Mouse (Mus musculus) midbrain, embryonic 16.5 days (tissue): ENCODE results near the gene Ufc1. TPM values are rescaled to one million over a fixed set of nuclear protein-coding genes. Genes with fewer than 3 reads are reported as not detected.

Experiments
- ATAC-seq: fragments of 200-750 bp; cut with Nextera tagmentation; 2 replicates; pipeline ENCODE4 v1.8.0; 2017; ENCODE audit warnings: moderate TSS enrichment
- H3K27ac ChIP-seq: fragments of 300-500 bp; sonication (generic); 2 replicates; pipeline ENCODE4 v1.5.1; 2014; ENCODE audit warnings: mild to moderate bottlenecking, low read length, mixed read lengths
- H3K27me3 ChIP-seq: fragments of 300-500 bp; sonication (generic); 2 replicates; pipeline ENCODE4 v1.6.1; 2014; ENCODE audit warnings: low read depth, low read length, mixed read lengths; ENCODE audit not compliant: control insufficient read depth, insufficient read depth
- H3K36me3 ChIP-seq: fragments of 300-500 bp; sonication (generic); 2 replicates; pipeline ENCODE4 v1.6.1; 2014; ENCODE audit warnings: mild to moderate bottlenecking, low read length, moderate library complexity, mixed read lengths; ENCODE audit not compliant: control insufficient read depth, insufficient read depth
- H3K4me1 ChIP-seq: fragments of 300-500 bp; sonication (generic); 2 replicates; pipeline ENCODE4 v1.6.1; 2014; ENCODE audit warnings: mild to moderate bottlenecking, low read length, mixed read lengths; ENCODE audit not compliant: control insufficient read depth, insufficient read depth
- H3K4me2 ChIP-seq: fragments of 300-500 bp; sonication (generic); 2 replicates; pipeline ENCODE4 v1.6.1; 2014; ENCODE audit warnings: mild to moderate bottlenecking, low read length, mixed read lengths
- H3K4me3 ChIP-seq: fragments of 300-500 bp; sonication (generic); 2 replicates; pipeline ENCODE4 v1.5.1; 2014; ENCODE audit warnings: low read depth, mild to moderate bottlenecking, low read length, moderate library complexity, mixed read lengths
- H3K9ac ChIP-seq: fragments of 300-500 bp; sonication (generic); 2 replicates; pipeline ENCODE4 v1.6.1; 2014; ENCODE audit warnings: low read depth, low read length, mixed read lengths
- H3K9me3 ChIP-seq: fragments of 300-500 bp; sonication (generic); replicated peaks from 2 replicates; pipeline ENCODE4 v1.6.1; 2014; ENCODE audit warnings: mild to moderate bottlenecking, low read length, mixed read lengths; ENCODE audit not compliant: control insufficient read depth, poor library complexity, severe bottlenecking
- WGBS: fragments of 180-500 bp; shearing (Covaris S2); extraction: QIAGEN DNeasy Blood & Tissue Kit; methylation state at CpG from one replicate; pipeline ENCODE4 v1.1.7; 2014; 5-methylcytosine and 5-hydroxymethylcytosine counted together
- polyA plus RNA-seq: library from polyadenylated mRNA; unstranded; fragments of >200 nt; fragmentation: Nextera tagmentation; extraction: Ambion mirVana; gene quantifications from 2 replicates; pipeline ENCODE4 v1.2.1, GENCODE M21; 2015

The Ufc1 gene
- polyA plus RNA-seq, 1 experiment from 2014 or later, result 116 TPM

DNA sequence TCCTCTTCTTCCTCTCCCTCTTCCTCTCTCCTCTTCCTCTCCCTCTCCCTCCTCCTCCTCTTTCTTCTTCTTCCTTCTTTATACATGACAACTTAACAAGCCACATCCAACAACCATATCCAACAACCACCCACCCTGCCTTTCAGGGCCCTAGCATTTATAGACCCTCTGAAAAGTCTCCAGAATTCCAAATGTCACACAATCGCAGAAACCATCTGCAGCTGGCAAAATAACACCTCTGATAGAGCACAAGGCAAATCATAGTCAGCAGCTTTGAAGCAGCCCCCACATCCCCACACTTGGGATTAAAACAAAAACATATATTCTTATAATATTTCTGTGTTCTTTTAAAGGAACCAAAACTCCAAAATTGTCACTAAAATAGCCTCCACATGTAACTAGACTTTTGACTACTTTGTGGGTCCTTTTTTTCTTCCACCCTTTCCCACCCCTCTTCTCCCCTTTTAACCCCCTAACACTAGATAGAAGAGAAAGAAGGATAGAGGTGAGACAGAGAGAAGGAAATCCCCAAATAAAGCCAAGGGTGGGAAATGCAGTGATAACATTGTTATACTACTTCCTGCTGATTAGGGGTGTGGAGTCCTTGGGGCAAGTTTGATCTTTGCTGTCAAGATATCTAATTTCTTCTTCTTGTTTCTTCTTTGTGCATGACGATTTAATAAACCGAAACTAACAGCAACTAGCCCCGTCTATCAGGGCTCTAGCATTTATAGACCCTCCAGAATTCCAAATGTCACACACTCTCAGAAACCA is 28.7 kb downstream of the Ufc1 start:
- ATAC-seq, result no peak
- Histone ChIP-seq H3K36me3 (no peaks in the 10 kb centered on the region), H3K9me3 (no peaks in the 10 kb centered on the region), H3K4me3 (no peak overlapping the region), H3K27ac (no peak overlapping the region), H3K4me1 (peaks cover 21% of the 10 kb centered on the region), H3K4me2 (no peak overlapping the region), H3K9ac (no peak overlapping the region), H3K27me3 (no peaks in the 10 kb centered on the region)
- 85% methylated on average over 4 of the region's 4 CpGs for WGBS

DNA sequence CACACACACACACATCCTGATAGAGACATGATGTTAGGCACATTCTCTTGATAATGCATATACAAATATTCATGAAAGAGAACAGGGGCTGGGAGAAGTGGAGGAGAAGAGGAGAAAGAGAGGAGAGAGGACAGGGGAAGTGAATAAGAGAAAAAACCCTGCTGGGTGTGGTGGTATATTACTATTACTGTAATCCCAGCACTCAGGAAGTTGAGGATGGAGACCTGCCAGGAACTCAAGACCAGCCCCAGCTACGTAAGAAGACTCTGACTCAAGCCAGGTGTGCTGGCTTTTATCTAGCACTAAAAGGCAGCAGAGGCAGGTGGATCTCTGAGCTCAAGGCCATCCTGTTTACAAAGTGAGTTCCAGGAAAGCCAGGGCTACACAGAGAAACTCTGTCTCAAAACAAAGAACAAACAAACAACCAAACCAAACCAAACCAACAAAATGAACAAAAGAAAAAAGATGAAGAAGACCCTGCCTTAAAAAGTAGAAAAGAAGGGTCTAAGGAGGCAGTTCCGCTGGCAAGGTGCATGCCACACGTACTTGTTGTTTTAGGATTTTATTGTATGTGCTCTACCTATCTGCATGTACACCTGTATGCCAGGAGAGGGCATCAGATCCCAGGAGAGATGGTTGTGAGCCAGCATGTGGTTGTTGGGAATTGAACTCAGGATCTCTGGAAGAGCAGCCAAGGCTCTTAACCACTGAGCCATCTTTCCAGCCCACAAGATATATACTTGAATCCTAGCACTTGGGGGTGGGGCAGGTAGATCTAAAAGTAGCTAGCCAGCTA is 31.0 kb downstream of the Ufc1 start:
- Histone ChIP-seq H3K27ac (peak overlapping the region; percentile 74), H3K4me2 (peak overlapping the region; percentile 60), H3K4me3 (no peak overlapping the region), H3K36me3 (no peaks in the 10 kb centered on the region), H3K27me3 (no peaks in the 10 kb centered on the region), H3K9ac (no peak overlapping the region), H3K9me3 (no peaks in the 10 kb centered on the region), H3K4me1 (peaks cover 13% of the 10 kb centered on the region)
- 85% methylated on average over 3 of the region's 3 CpGs for WGBS
- ATAC-seq, result peak; percentile 15

DNA sequence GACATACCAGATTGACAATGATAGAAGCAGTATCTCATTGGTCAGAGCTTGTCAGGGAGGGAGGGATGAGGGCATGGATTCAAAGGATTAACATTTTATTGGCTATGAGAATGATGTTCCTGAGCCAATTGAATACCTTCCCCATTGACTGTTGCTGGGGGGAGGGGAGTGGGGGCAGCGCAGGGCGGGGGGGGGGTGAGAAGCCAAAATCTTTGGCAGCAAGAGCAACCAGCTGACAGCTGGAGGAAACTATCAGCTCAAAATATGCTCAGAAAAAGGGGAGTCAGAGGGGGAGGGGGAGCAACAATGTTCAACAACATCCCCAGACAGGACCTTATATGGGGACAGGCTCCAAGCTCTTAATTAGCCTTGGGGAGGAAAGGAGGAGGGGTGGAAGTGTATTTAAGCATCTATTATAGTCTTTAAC is 31.6 kb downstream of the Ufc1 start:
- Histone ChIP-seq H3K4me2 (peak overlapping the region; percentile 60), H3K9ac (0 out of 2 replicates have a peak overlapping the region, but pooled peaks have one; percentile 31), H3K4me3 (peak overlapping the region; percentile 35; the same call in 1 of the 2 replicates), H3K9me3 (no peaks in the 10 kb centered on the region), H3K4me1 (peaks cover 13% of the 10 kb centered on the region), H3K27me3 (no peaks in the 10 kb centered on the region), H3K36me3 (no peaks in the 10 kb centered on the region), H3K27ac (peak overlapping the region; percentile 74)
- ATAC-seq, result peak; percentile 95
- 8% methylated on average over 2 of the region's 2 CpGs for WGBS

DNA sequence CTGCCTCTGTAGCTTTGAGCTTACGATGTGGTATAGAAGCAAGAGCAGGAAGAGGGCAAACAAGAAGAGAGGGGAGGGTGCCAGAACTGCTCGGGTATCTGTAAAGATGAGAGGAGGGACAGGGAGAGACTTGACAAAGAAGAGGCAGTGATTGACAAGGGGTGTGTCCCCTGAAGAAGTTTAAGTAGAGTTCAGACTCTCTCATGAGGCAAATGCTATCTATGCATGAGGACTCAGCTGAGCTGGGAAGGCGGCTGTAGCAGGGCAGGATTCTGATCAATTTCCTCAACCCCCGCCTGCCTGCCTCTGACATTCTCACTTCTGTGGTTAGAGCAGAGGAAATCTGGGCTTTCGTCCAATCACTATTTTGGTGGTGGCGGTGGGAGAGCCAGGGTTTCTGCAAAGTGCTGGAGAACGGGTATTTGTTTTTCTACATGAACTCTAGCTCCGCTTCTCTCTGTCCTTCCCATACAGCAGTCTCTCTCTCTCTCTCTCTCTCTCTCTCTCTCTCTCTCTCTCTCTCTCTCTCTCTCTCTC is 32.2 kb downstream of the Ufc1 start:
- H3K9me3 ChIP-seq, result no peaks in the 10 kb centered on the region
- no peaks in the 10 kb centered on the region for H3K36me3 ChIP-seq
- H3K27me3 ChIP-seq, result no peaks in the 10 kb centered on the region
- ATAC-seq, result peak; percentile 81
- peak overlapping the region; percentile 81 for H3K27ac ChIP-seq
- H3K4me1 ChIP-seq, result peaks cover 13% of the 10 kb centered on the region
- peak overlapping the region; percentile 60 for H3K4me2 ChIP-seq
- 6% methylated on average over 8 of the region's 8 CpGs for WGBS
- peak overlapping the region; percentile 30; the same call in 1 of the 2 replicates for H3K9ac ChIP-seq
- H3K4me3 ChIP-seq, result peak overlapping the region; percentile 35

GRCm38 (mm10) chr1:171260316-171260715 is 34.5 kb downstream of the Ufc1 start:
- no peaks in the 10 kb centered on the region for H3K36me3 ChIP-seq
- 86% methylated on average over 3 of the region's 3 CpGs for whole genome bisulfite sequencing
- H3K27me3 ChIP-seq, result no peaks in the 10 kb centered on the region
- H3K4me1 ChIP-seq, result peaks cover 13% of the 10 kb centered on the region
- no peak for ATAC-seq
- no peak overlapping the region for H3K4me3 ChIP-seq
- no peaks in the 10 kb centered on the region for H3K9me3 ChIP-seq
- H3K27ac ChIP-seq, result no peak overlapping the region
- H3K9ac ChIP-seq, result no peak overlapping the region
- H3K4me2 ChIP-seq, result no peak overlapping the region

DNA sequence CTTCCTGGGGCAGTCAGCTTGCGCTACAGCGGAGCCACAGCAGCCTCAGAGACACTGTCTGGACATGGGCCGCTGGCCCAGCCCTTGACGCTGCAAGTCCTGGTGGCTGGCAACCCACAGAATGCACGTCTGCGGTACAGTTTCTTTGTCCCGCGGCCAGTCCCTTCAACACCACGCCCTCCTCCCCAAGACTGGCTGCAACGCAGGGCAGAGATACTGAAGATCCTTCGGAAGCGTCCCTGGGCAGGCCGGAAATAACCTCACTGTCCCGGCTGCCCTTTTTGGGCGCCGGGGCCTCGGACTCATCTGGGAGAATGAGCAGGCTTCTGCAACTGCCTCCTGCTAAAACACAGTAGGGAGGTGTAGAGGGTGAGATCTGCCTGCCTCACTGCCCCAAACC is 35.9 kb downstream of the Ufc1 start:
- no peaks in the 10 kb centered on the region for H3K27me3 ChIP-seq
- 87% methylated on average over 17 of the region's 17 CpGs for WGBS
- H3K9ac ChIP-seq, result no peak overlapping the region

DNA sequence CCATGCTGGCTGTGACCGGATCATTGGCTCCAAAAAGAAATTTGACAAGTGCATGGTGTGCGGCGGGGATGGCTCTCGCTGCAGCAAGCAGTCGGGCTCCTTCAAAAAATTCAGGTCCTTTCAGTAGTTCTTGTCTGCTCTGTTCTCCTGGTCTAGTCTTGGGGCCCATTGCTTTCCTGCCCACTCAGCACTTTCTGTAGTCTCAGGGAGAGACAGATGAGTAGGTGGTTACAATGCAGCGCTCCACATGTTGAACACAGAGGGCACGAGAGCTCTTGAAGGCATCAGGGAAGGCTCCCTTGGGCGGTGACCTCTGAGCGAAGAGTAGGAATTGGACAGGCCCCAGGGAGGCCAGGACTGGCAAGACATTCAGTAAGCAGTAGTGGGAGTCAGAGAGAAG is 37.0 kb downstream of the Ufc1 start:
- Histone ChIP-seq H3K4me3 (no peak overlapping the region), H3K4me2 (no peak overlapping the region), H3K9ac (no peak overlapping the region), H3K27ac (no peak overlapping the region), H3K4me1 (peaks cover 8% of the 10 kb centered on the region), H3K27me3 (no peaks in the 10 kb centered on the region), H3K9me3 (no peaks in the 10 kb centered on the region), H3K36me3 (no peaks in the 10 kb centered on the region)
- no peak for ATAC-seq
- WGBS, result 88% methylated on average over 9 of the region's 9 CpGs

More for the DNA sequence above, 35.9 kb downstream of the Ufc1 start:
- no peaks in the 10 kb centered on the region for H3K9me3 ChIP-seq
- H3K27ac ChIP-seq, result no peak overlapping the region
- H3K4me3 ChIP-seq, result no peak overlapping the region
- no peaks in the 10 kb centered on the region for H3K36me3 ChIP-seq
- peaks cover 13% of the 10 kb centered on the region for H3K4me1 ChIP-seq
- no peak for ATAC-seq
- H3K4me2 ChIP-seq, result no peak overlapping the region

GRCm38 (mm10) chr1:171256937-171257548 is 37.8 kb downstream of the Ufc1 start:
- H3K27me3 ChIP-seq, result no peaks in the 10 kb centered on the region
- H3K27ac ChIP-seq, result no peak overlapping the region
- H3K9ac ChIP-seq, result no peak overlapping the region
- WGBS, result 67% methylated on average over 15 of the region's 15 CpGs
- no peak overlapping the region for H3K4me2 ChIP-seq
- no peak overlapping the region for H3K4me3 ChIP-seq
- no peaks in the 10 kb centered on the region for H3K9me3 ChIP-seq
- peaks cover 6% of the 10 kb centered on the region for H3K4me1 ChIP-seq
- no peaks in the 10 kb centered on the region for H3K36me3 ChIP-seq
- no peak for ATAC-seq
